Mouse (Mus musculus) lung, adult 2 months (tissue): ENCODE data around the gene Tbxas1.

Experiments used
- CTCF ChIP-seq: fragments of 200-500 bp; IDR thresholded peaks from 2 replicates; pipeline ENCODE4 v1.5.1; 2011; ENCODE audit warnings: mild to moderate bottlenecking, low read length, control low read depth; ENCODE audit not compliant: insufficient read depth
- POLR2A ChIP-seq: fragments of 200-500 bp; IDR thresholded peaks from 2 replicates; pipeline ENCODE4 v1.6.1; 2011; ENCODE audit warnings: low read depth, mild to moderate bottlenecking, control low read depth, low read length, borderline replicate concordance; ENCODE audit errors: extremely low read depth

DNA sequence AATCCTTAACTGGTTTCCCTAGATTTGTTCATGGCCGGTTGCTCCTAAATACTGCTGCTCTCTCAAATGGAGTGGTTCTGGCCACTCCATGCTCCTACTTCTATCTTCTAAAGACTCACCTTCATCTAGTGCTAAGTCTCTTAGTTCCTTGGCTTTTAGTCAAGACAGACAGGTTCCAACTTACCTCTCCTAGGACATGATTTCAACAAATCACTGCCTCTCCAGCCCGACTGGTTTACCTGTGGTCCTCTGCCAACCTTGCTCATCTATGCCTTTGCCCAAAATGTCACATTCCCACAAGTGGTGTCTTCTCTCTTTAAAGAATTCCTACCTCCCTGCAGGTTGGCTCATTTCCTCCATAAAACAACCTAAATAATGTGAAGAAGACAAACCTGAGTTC, 2.5 kb downstream of the Tbxas1 start:
- no peak for TF ChIP-seq CTCF
- TF ChIP-seq POLR2A = no peak
